In genomic region chr3:27285072-27285471, GRCm38 (mm10) we compare ENCODE assay signal across 11 mouse cellular contexts. TPM values are rescaled to one million over a fixed set of nuclear protein-coding genes. Genes with fewer than 3 reads are reported as not detected.
DNase-seq lines count a peak whose midpoint lies in the region; ATAC-seq and TF ChIP-seq lines count a peak whose summit lies in the region.
"Had no signal": no experiment of that assay in that cellular context is flagged by ENCODE, and none has a peak within 500 bp of the region (broad histone marks: within the 10 kb centered on the region; RNA-seq: fewer than 3 reads in every experiment).

No protein-coding gene starts in this region.

- no peaks in the 10 kb centered on the region for H3K36me3 ChIP-seq in kidney, adult 2 months (ENCODE audit: control insufficient read depth, insufficient read depth, low read length)
- no peaks in the 10 kb centered on the region for H3K36me3 ChIP-seq in limb, embryonic 10.5 days
- H3K36me3 ChIP-seq in midbrain, embryonic 16.5 days (ENCODE audit: control insufficient read depth, insufficient read depth, low read length) = no peaks in the 10 kb centered on the region
- H3K36me3 ChIP-seq: heart, embryonic 12.5 days had no signal

- H3K4me3 ChIP-seq in kidney, adult 2 months (ENCODE audit: insufficient read depth, low read depth, low read length) = no peak overlapping the region
- no peak overlapping the region for H3K4me3 ChIP-seq in limb, embryonic 10.5 days
- no peak overlapping the region for H3K4me3 ChIP-seq in midbrain, embryonic 16.5 days (ENCODE audit: low read depth, low read length)
- H3K4me3 ChIP-seq: heart, embryonic 12.5 days had no signal

- WGBS in kidney, adult 2 months = 50% methylated on average over 9 of the region's 9 CpGs
- WGBS in limb, embryonic 10.5 days = 76% methylated on average over 9 of the region's 9 CpGs
- WGBS in midbrain, embryonic 16.5 days = 86% methylated on average over 9 of the region's 9 CpGs

- peak overlapping the region; percentile 79 for H3K27ac ChIP-seq in kidney, adult 2 months (ENCODE audit: insufficient read depth, low read depth, low read length)
- no peak overlapping the region for H3K27ac ChIP-seq in limb, embryonic 10.5 days
- no peak overlapping the region for H3K27ac ChIP-seq in midbrain, embryonic 16.5 days (ENCODE audit: low read length)
- H3K27ac ChIP-seq: liver, embryonic 14.5 days had no signal

- no peak for TF ChIP-seq CTCF in kidney, adult 2 months (conservative IDR thresholded peaks at IDR 0.05; ENCODE audit: insufficient read depth, insufficient read length, low read depth, low read length)

- peak; percentile 75 for DNase-seq in kidney, adult 2 months
- DNase-seq in kidney, adult 18-20 months = no peak
- DNase-seq in lung, postnatal 36 days = peak; percentile 29
- DNase-seq in limb, embryonic 10.5 days (ENCODE audit: low spot score) = no peak
- DNase-seq: cerebellum, adult 9-10 months had no signal

- no peak for TF ChIP-seq POLR2A in kidney, adult 2 months (IDR thresholded peaks at IDR 0.05; ENCODE audit: low read depth, low read length)

- peaks cover 32% of the 10 kb centered on the region for H3K4me1 ChIP-seq in kidney, adult 2 months (ENCODE audit: control insufficient read depth, insufficient read depth, low read length)
- H3K4me1 ChIP-seq in limb, embryonic 10.5 days = peaks cover 11% of the 10 kb centered on the region
- peaks cover 13% of the 10 kb centered on the region; the same call in 1 of the 2 replicates for H3K4me1 ChIP-seq in midbrain, embryonic 16.5 days (ENCODE audit: control insufficient read depth, insufficient read depth, low read length)

- H3K9me3 ChIP-seq in limb, embryonic 10.5 days (replicated peaks) = no peaks in the 10 kb centered on the region
- H3K9me3 ChIP-seq in midbrain, embryonic 16.5 days (replicated peaks; ENCODE audit: control insufficient read depth, low read length, poor library complexity, severe bottlenecking) = no peaks in the 10 kb centered on the region
- H3K9me3 ChIP-seq: heart, embryonic 12.5 days had no signal

- ATAC-seq in activated CD4-positive, CD25-positive, alpha-beta regulatory T cell, adult 4 months = peak; percentile 69
- peak; percentile 69 for ATAC-seq in inflammation-experienced regulatory T-cells, adult 6 months
- no peak for ATAC-seq in midbrain, embryonic 16.5 days
- ATAC-seq: intestine, embryonic 16.5 days had no signal

- H3K9ac ChIP-seq in midbrain, embryonic 16.5 days (ENCODE audit: low read depth, low read length) = no peak overlapping the region
- H3K9ac ChIP-seq: heart, embryonic 12.5 days; liver, embryonic 14.5 days had no signal

- H3K4me2 ChIP-seq in midbrain, embryonic 16.5 days (ENCODE audit: low read length) = no peak overlapping the region
- H3K4me2 ChIP-seq: heart, embryonic 12.5 days had no signal

- H3K27me3 ChIP-seq in kidney, adult 2 months (replicated peaks; ENCODE audit: control insufficient read depth, insufficient read depth, low read length) = no peaks in the 10 kb centered on the region
- H3K27me3 ChIP-seq in limb, embryonic 10.5 days (ENCODE audit: low read depth, poor library complexity, severe bottlenecking) = peaks cover 24% of the 10 kb centered on the region; the same call in 1 of the 2 replicates
- no peaks in the 10 kb centered on the region for H3K27me3 ChIP-seq in midbrain, embryonic 16.5 days (ENCODE audit: control insufficient read depth, insufficient read depth, low read depth, low read length)
- H3K27me3 ChIP-seq: heart, embryonic 12.5 days had no signal

RNA-seq across cellular contexts. Expression of gene Tnfsf10, which starts 31.8 kb away (rescaled TPM):
- polyA plus RNA-seq in kidney, adult 2 months (2012; rRNA removed) = 11.5 and 12.8 TPM in 2 replicates
- 10 to 100 TPM; 18.8 to 23.6 TPM for polyA plus RNA-seq in activated CD4-positive, CD25-positive, alpha-beta regulatory T cell, adult 4 months (2017; shearing (Covaris generic))
- polyA plus RNA-seq in inflammation-experienced regulatory T-cells, adult 6 months (2017; shearing (Covaris generic)) = 10 to 100 TPM; 17.7 to 30.1 (median 22.4) TPM
- not detected in 2 replicates for polyA plus RNA-seq in limb, embryonic 10.5 days (2016; fragmentation: Nextera tagmentation; extraction: Ambion mirVana)
- 0.10 and 0.14 TPM in 2 replicates for polyA plus RNA-seq in midbrain, embryonic 16.5 days (2015; fragmentation: Nextera tagmentation; extraction: Ambion mirVana)
- polyA plus RNA-seq: heart, embryonic 12.5 days had no signal

Comparison
In these comparisons a context has a peak if more than half of its experiments do, and no peak if none do; other contexts are left out.
1. DNase-seq: peak in kidney, adult 2 months (single experiment) and lung, postnatal 36 days (single experiment); none in kidney, adult 18-20 months (single experiment) and limb, embryonic 10.5 days (single experiment).
2. RNA of gene Tnfsf10, which starts 31.8 kb away (polyA plus RNA-seq): 18.8 to 23.6 TPM in activated CD4-positive, CD25-positive, alpha-beta regulatory T cell, adult 4 months, 17.7 to 30.1 TPM in inflammation-experienced regulatory T-cells, adult 6 months and 11.5 to 12.8 TPM in kidney, adult 2 months; 0.10 to 0.14 TPM in midbrain, embryonic 16.5 days and not detected in limb, embryonic 10.5 days; every median in the first group is over 10 times any median in the second.